Mouse (Mus musculus): Measurements from ENCODE around the gene Stx7.

DNA sequence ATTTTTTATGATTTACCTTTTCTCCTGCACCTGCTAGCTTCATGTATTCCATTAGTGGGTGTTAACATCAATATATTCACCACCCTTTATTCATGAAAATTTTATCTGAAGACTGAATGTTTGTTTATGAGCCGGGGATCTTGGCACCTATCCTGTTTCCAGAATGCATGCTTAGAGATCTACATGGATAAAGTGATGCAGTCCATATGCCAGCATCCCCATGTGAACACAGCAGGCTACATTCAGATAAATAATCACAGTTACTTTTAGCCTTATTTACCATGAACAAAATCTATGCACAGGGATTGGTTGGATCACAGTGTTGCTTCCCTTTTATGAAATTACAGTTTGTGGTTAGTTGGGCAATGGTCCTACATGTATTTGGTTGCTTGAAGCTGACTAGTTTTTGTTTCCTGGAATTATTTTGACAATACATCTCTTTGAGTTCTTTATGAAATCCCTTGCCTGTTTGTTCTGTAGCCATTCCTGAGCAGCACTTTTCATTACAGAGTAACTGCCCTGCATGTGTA is 16.5 kb downstream of the Stx7 start:
- no peak for TF ChIP-seq CTCF (conservative IDR thresholded peaks at IDR 0.05; ENCODE audit: low read length)
- no peak for TF ChIP-seq NANOG (IDR thresholded peaks at IDR 0.05; ENCODE audit: borderline replicate concordance, low read length)
